Mouse (Mus musculus) heart, postnatal 0 days (tissue): Measurements from ENCODE around the gene Syt1. TPM values are rescaled to one million over a fixed set of nuclear protein-coding genes. Genes with fewer than 3 reads are reported as not detected.

ENCODE experiments used
- ATAC-seq: fragments of 200-750 bp; cut with Nextera tagmentation; 2 replicates; pipeline ENCODE4 v1.8.0; 2017; ENCODE audit warnings: low read depth, moderate number of reproducible peaks, moderate library complexity; ENCODE audit not compliant: insufficient read depth
- DNase-seq: peaks from one replicate; pipeline ENCODE4 v3.0.0-alpha.2; 2016; ENCODE audit warnings: low spot score
- H3K27ac ChIP-seq: fragments of 300-500 bp; sonication (generic); 2 replicates; pipeline ENCODE4 v1.5.1; 2014; ENCODE audit warnings: low read depth, mild to moderate bottlenecking
- H3K27me3 ChIP-seq: fragments of 300-500 bp; sonication (generic); 2 replicates; pipeline ENCODE4 v1.6.1; 2014; ENCODE audit warnings: low read length, mixed read lengths; ENCODE audit not compliant: control insufficient read depth, insufficient read depth
- H3K36me3 ChIP-seq: fragments of 300-500 bp; sonication (generic); replicated peaks from 2 replicates; pipeline ENCODE4 v1.6.1; 2014; ENCODE audit warnings: low read length, mixed read lengths; ENCODE audit not compliant: control insufficient read depth, insufficient read depth
- H3K4me1 ChIP-seq: fragments of 300-500 bp; sonication (generic); 2 replicates; pipeline ENCODE4 v1.6.1; 2014; ENCODE audit warnings: antibody characterized with exemption; ENCODE audit not compliant: control insufficient read depth, insufficient read depth
- H3K4me2 ChIP-seq: fragments of 300-500 bp; sonication (generic); 2 replicates; pipeline ENCODE4 v1.6.1; 2014; ENCODE audit warnings: low read depth, mild to moderate bottlenecking, low read length, moderate library complexity
- H3K4me3 ChIP-seq: fragments of 300-500 bp; sonication (generic); 2 replicates; pipeline ENCODE4 v1.5.1; 2014; ENCODE audit warnings: low read depth, low read length
- H3K9ac ChIP-seq: fragments of 300-500 bp; sonication (generic); replicated peaks from 2 replicates; pipeline ENCODE4 v1.6.1; 2014; ENCODE audit warnings: low read depth, low read length, mixed read lengths
- H3K9me3 ChIP-seq: fragments of 300-500 bp; sonication (generic); replicated peaks from 2 replicates; pipeline ENCODE4 v1.6.1; 2016; ENCODE audit warnings: low read length; ENCODE audit not compliant: control insufficient read depth
- CTCF ChIP-seq: IDR thresholded peaks from 2 replicates; pipeline ENCODE4 v1.5.1; 2016; ENCODE audit warnings: antibody characterized with exemption, control low read depth, low read depth
- EP300 ChIP-seq: IDR thresholded peaks from 2 replicates; pipeline ENCODE4 v1.6.1; 2016; ENCODE audit warnings: antibody characterized with exemption, low read depth
- WGBS: fragments of 180-500 bp; shearing (Covaris S2); extraction: QIAGEN DNeasy Blood & Tissue Kit; methylation state at CpG from one replicate; pipeline ENCODE4 v1.1.7; 2014; 5-methylcytosine and 5-hydroxymethylcytosine counted together
- polyA plus RNA-seq: library from polyadenylated mRNA; unstranded; fragments of >200 nt; fragmentation: Nextera tagmentation; extraction: Ambion mirVana; gene quantifications from 2 replicates; pipeline ENCODE4 v1.2.1, GENCODE M21; 2015
- total RNA-seq: library from RNA; depleted of rRNA; stranded (reverse); fragments of >200 nt; gene quantifications from 2 replicates; pipeline ENCODE4 v1.2.3, GENCODE M21; 2014; ENCODE audit warnings: low replicate concordance

The Syt1 gene
- total and polyA plus RNA-seq, 2 experiments from 2014 or later, result 0.08 TPM; not detected in 1

DNA sequence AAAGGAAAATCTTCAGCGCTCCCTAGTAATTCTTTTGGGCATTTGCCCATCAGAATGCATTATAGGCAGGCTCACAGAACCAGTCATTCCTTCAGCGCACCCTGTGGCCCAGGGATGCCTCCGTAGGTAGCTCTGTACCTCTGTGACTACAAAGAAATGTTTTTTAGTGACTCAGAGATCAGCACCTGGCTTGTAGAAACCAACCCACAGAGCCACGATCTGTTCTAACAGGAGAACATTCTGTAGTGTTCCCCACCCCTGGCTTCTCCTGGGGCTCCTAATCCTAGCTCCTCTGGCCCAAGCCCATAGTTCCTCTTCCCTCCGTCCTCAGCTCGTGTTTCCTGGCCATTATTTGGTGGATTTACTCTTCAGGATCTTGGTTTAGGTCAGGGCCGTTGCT lies 361.6 kb downstream of the Syt1 start:
- no peak for ATAC-seq
- WGBS, result 76% methylated on average over 7 of the region's 7 CpGs
- H3K4me3 ChIP-seq, result no peak overlapping the region

DNA sequence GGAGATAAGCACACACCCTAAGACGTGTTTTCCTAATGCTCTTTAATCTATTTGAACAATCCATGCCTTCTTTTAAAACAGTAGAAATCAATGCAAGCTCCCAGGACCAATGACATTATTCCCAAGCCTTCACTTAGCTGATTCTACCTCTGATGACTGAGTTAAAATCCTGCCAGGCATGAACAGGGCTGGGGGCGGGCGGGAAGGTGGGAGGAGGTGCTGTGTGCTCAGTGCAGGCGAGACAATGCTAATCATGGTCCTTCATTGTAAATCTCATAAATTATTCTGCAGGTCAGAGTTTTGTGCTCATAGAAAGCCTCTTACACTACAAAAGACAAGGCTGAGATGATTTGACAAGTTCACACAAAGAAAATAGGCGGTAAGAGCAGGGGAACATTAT lies 366.9 kb downstream of the Syt1 start:
- Histone ChIP-seq H3K9me3 (no peaks in the 10 kb centered on the region), H3K27ac (no peak overlapping the region), H3K4me3 (no peak overlapping the region), H3K9ac (no peak overlapping the region), H3K4me2 (no peak overlapping the region), H3K4me1 (no peaks in the 10 kb centered on the region), H3K36me3 (no peaks in the 10 kb centered on the region), H3K27me3 (no peaks in the 10 kb centered on the region)
- TF ChIP-seq CTCF, result no peak
- TF ChIP-seq EP300, result no peak
- no peak for DNase-seq
- ATAC-seq, result no peak
- WGBS, result 77% methylated on average over 5 of the region's 5 CpGs

More for the DNA sequence above, 361.6 kb downstream of the Syt1 start:
- no peak for DNase-seq
- Histone ChIP-seq H3K4me2 (no peak overlapping the region), H3K9ac (no peak overlapping the region), H3K4me1 (0 out of 2 replicates have a peak, but pooled peaks cover 4% of the 10 kb centered on the region), H3K27me3 (no peaks in the 10 kb centered on the region), H3K36me3 (no peaks in the 10 kb centered on the region), H3K27ac (no peak overlapping the region), H3K9me3 (no peaks in the 10 kb centered on the region)
- TF ChIP-seq EP300 (no peak), CTCF (no peak)

GRCm38 (mm10) chr10:108638095-108638494 lies 372.7 kb downstream of the Syt1 start:
- H3K4me2 ChIP-seq, result no peak overlapping the region

DNA sequence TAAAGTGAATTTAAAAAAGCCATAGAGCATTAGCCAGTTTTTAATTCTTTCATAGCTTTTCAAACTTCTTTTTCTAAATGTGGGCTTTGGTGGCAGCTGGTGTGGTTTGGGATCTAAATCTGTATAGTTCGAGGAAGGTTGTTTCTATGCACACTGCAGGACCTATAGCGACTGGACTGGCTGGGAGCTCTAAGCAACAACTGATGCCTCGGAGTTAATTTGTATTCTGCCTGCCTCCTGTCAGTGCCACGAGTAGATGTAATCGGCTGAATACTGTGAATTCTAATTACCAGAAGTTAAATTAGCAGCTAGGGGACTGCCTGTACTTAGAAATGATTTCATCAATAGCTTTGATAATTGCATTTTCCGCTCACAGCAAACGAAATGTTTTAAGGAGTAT lies 374.7 kb downstream of the Syt1 start:
- H3K27ac ChIP-seq, result no peak overlapping the region
- no peak overlapping the region for H3K4me3 ChIP-seq
- peaks cover 4% of the 10 kb centered on the region for H3K4me1 ChIP-seq
- no peak overlapping the region for H3K4me2 ChIP-seq
- no peaks in the 10 kb centered on the region for H3K36me3 ChIP-seq
- WGBS, result 85% methylated on average over 7 of the region's 7 CpGs
- no peak overlapping the region for H3K9ac ChIP-seq
- no peaks in the 10 kb centered on the region for H3K27me3 ChIP-seq
- no peak for ATAC-seq
- H3K9me3 ChIP-seq, result no peaks in the 10 kb centered on the region
- no peak for DNase-seq
- TF ChIP-seq EP300 (no peak), CTCF (no peak)

More at GRCm38 (mm10) chr10:108638095-108638494, 372.7 kb downstream of the Syt1 start:
- no peak overlapping the region for H3K4me3 ChIP-seq
- H3K9me3 ChIP-seq, result no peaks in the 10 kb centered on the region
- H3K9ac ChIP-seq, result no peak overlapping the region
- 40% methylated on average over 5 of the region's 5 CpGs for WGBS
- ATAC-seq (no peak), DNase-seq (no peak)
- no peaks in the 10 kb centered on the region for H3K36me3 ChIP-seq
- H3K27ac ChIP-seq, result no peak overlapping the region
- TF ChIP-seq EP300 (no peak), CTCF (no peak)
- H3K4me1 ChIP-seq, result peaks cover 4% of the 10 kb centered on the region
- no peaks in the 10 kb centered on the region for H3K27me3 ChIP-seq

- Histone ChIP-seq H3K9me3 (no peaks in the 10 kb centered on the region), H3K4me1 (peaks cover 4% of the 10 kb centered on the region), H3K27me3 (no peaks in the 10 kb centered on the region), H3K9ac (no peak overlapping the region), H3K36me3 (no peaks in the 10 kb centered on the region), H3K27ac (no peak overlapping the region), H3K4me2 (no peak overlapping the region), H3K4me3 (no peak overlapping the region)
- ATAC-seq, result no peak
- DNase-seq, result no peak
- 78% methylated on average over 4 of the region's 4 CpGs for WGBS
- no peak for TF ChIP-seq EP300
- no peak for TF ChIP-seq CTCF
Measured at GRCm38 (mm10) chr10:108635616-108636015, 375.2 kb downstream of the Syt1 start.

DNA sequence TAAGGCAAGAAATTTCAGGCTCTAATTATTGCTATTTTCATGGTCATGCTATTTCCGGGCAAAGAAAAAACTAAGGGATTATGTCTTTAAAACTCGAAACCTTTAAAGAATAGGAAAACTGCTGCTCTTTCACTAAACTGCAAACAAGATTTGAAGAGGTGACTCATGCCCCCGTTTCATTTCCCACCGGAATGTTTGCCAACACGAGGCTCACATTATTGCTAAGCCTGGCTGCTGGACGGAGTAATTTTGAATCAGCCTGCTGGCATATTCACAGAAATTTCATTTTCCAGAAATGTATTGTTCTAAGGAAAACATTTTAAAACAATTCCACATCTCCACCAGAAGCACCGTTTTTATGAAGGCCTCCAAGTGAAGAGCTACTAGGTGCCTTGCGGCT lies 379.9 kb downstream of the Syt1 start:
- no peak overlapping the region for H3K27ac ChIP-seq
- H3K9me3 ChIP-seq, result no peaks in the 10 kb centered on the region
- no peak for DNase-seq
- no peaks in the 10 kb centered on the region for H3K36me3 ChIP-seq
- H3K9ac ChIP-seq, result no peak overlapping the region
- H3K4me2 ChIP-seq, result no peak overlapping the region
- H3K27me3 ChIP-seq, result no peaks in the 10 kb centered on the region
- ATAC-seq, result no peak
- H3K4me1 ChIP-seq, result no peaks in the 10 kb centered on the region
- no peak overlapping the region for H3K4me3 ChIP-seq
- WGBS, result 80% methylated on average over 8 of the region's 8 CpGs
- TF ChIP-seq CTCF (no peak), EP300 (no peak)
